10 mouse cellular contexts compared by ENCODE assay signal in the genomic region with DNA sequence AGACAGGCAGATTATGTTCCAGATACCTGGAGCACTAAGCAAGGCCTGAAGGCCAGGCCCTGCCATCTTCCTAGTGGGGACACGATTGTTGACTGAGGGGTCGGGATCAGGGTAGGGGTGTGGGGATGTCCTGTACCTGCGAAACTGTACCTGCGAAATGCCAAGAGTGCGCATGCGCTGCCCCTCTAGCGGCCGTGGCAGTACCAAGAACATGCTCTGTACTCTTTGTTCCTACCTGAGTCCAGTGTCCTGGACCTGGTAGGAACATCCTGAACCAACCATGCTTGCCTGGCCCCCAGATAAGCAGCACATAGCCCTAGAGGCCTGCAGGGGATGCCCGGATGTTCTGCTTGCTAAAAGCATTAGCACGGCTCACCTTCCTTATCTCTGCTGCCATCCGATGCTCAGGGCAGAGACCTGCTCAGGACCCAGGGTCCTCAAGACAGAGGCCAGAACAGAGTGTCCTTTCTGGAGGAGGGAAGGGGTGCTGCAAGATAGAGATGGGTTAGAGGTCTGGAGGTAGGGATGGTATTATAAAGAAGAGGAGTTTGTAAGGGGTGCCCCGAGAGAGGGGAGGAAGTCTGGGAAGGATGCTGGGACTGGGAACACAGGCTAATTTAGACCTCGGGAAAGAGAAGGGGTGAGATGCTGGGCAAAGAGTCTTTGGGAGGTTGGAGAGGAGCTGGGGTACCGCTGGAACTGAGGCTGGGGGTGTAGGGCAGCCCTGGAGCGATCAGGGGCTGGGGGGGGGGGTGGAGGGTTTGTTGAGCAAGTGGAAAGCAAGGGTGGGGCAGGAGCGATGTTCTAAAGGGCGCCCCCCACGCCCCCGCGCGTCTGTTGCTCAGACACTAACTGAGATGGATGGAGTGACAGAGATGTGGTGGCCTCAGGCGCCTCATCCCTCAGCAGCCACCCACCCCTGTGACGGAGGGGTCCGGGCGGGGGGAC. TPM values are rescaled to one million over a fixed set of nuclear protein-coding genes. Genes with fewer than 3 reads are reported as not detected.
A peak's percentile ranks its signal among the peaks of the same experiment; 100 is the strongest.
DNase-seq lines count a peak whose midpoint lies in the region; ATAC-seq and TF ChIP-seq lines count a peak whose summit lies in the region.
"Had no signal": no experiment of that assay in that cellular context is flagged by ENCODE, and none has a peak within 500 bp of the region (broad histone marks: within the 10 kb centered on the region; RNA-seq: fewer than 3 reads in every experiment).

A gene (plus strand): TSS at position 813 of the 948 bp plus-strand sequence.

- H3K36me3 ChIP-seq in forebrain, embryonic 10.5 days (replicated peaks): peaks cover 8% of the 10 kb centered on the region
- H3K36me3 ChIP-seq in forebrain, embryonic 14.5 days (ENCODE audit: control insufficient read depth, insufficient read depth, low read length): peaks cover 1% of the 10 kb centered on the region; the same call in 1 of the 2 replicates
- peaks cover under 1% of the 10 kb centered on the region for H3K36me3 ChIP-seq in heart, embryonic 12.5 days
- H3K36me3 ChIP-seq in midbrain, embryonic 15.5 days (replicated peaks): no peaks in the 10 kb centered on the region

- no peak within 1 kb of the TSS for H3K4me2 ChIP-seq in forebrain, embryonic 14.5 days (ENCODE audit: low read length)
- H3K4me2 ChIP-seq in heart, embryonic 12.5 days: peak within 1 kb of the TSS; percentile 70
- H3K4me2 ChIP-seq in midbrain, embryonic 15.5 days: peak within 1 kb of the TSS; percentile 25

- H3K4me3 ChIP-seq in forebrain, embryonic 10.5 days: peak within 1 kb of the TSS; percentile 21; the same call in 1 of the 2 replicates
- H3K4me3 ChIP-seq in forebrain, embryonic 14.5 days (ENCODE audit: low read depth, low read length): no peak within 1 kb of the TSS
- H3K4me3 ChIP-seq in left cerebral cortex, adult 2 months: no peak within 1 kb of the TSS
- peak within 1 kb of the TSS; percentile 52 for H3K4me3 ChIP-seq in heart, embryonic 12.5 days
- H3K4me3 ChIP-seq in midbrain, embryonic 15.5 days: peak within 1 kb of the TSS; percentile 7; the same call in 1 of the 2 replicates

- 53% methylated on average over 25 of the region's 25 CpGs for WGBS in forebrain, embryonic 10.5 days
- WGBS in forebrain, embryonic 14.5 days: 60% methylated on average over 23 of the region's 25 CpGs
- 39% methylated on average over 25 of the region's 25 CpGs for WGBS in heart, embryonic 12.5 days
- 58% methylated on average over 23 of the region's 25 CpGs for WGBS in midbrain, embryonic 15.5 days

- no peak within 1 kb of the TSS for H3K9ac ChIP-seq in forebrain, embryonic 14.5 days (ENCODE audit: low read length)
- peak within 1 kb of the TSS; percentile 81 for H3K9ac ChIP-seq in heart, embryonic 12.5 days
- H3K9ac ChIP-seq in midbrain, embryonic 15.5 days: no peak within 1 kb of the TSS

- H3K9me3 ChIP-seq in forebrain, embryonic 10.5 days: no peaks in the 10 kb centered on the region
- no peaks in the 10 kb centered on the region for H3K9me3 ChIP-seq in forebrain, embryonic 14.5 days (replicated peaks; ENCODE audit: control insufficient read depth, low read length)
- no peaks in the 10 kb centered on the region for H3K9me3 ChIP-seq in heart, embryonic 12.5 days (replicated peaks)
- H3K9me3 ChIP-seq in midbrain, embryonic 15.5 days: no peaks in the 10 kb centered on the region

- no peak for DNase-seq in forebrain, embryonic 10.5 days (ENCODE audit: extremely low spot score, low spot score)
- no peak for DNase-seq in forebrain, embryonic 14.5 days (ENCODE audit: low spot score)
- DNase-seq in left cerebral cortex, adult 2 months (ENCODE audit: extremely low spot score in 1 of 2, low spot score in 2 of 2): no peak
- DNase-seq in left cerebral cortex, postnatal 10 days (ENCODE audit: extremely low spot score in 1 of 2, low spot score in 2 of 2): no peak
- no peak for DNase-seq in urinary bladder, postnatal 4 days (ENCODE audit: low spot score in 2 of 2)
- DNase-seq in left cerebral cortex, adult 9 months (ENCODE audit: low spot score in 2 of 2): no peak
- DNase-seq: lung, postnatal 10 days had no signal

- peaks cover 79% of the 10 kb centered on the region for H3K27me3 ChIP-seq in forebrain, embryonic 10.5 days (ENCODE audit: poor library complexity, severe bottlenecking)
- H3K27me3 ChIP-seq in forebrain, embryonic 14.5 days (replicated peaks; ENCODE audit: control insufficient read depth, insufficient read depth, low read length): 0 out of 2 replicates have a peak, but pooled peaks cover 7% of the 10 kb centered on the region
- H3K27me3 ChIP-seq in heart, embryonic 12.5 days (replicated peaks): peaks cover 44% of the 10 kb centered on the region
- peaks cover 45% of the 10 kb centered on the region for H3K27me3 ChIP-seq in midbrain, embryonic 15.5 days (replicated peaks)

- intact Hi-C loops in left cerebral cortex, adult 2 months (cut with DNase I): no loop called here
- intact Hi-C loops in left cerebral cortex, postnatal 10 days (cut with DNase I): no loop called here

- no peak for ATAC-seq in forebrain, embryonic 14.5 days
- no peak for ATAC-seq in heart, embryonic 12.5 days (ENCODE audit: insufficient number of reproducible peaks, low FRiP score)
- no peak for ATAC-seq in midbrain, embryonic 15.5 days (replicated peaks)

- H3K27ac ChIP-seq in forebrain, embryonic 10.5 days: no peak within 1 kb of the TSS
- H3K27ac ChIP-seq in forebrain, embryonic 14.5 days (ENCODE audit: low read depth, low read length): no peak within 1 kb of the TSS
- H3K27ac ChIP-seq in left cerebral cortex, adult 2 months: peak within 1 kb of the TSS; percentile 77; the same call in 1 of the 2 replicates
- peak within 1 kb of the TSS; percentile 92; the same call in 1 of the 2 replicates for H3K27ac ChIP-seq in heart, embryonic 12.5 days (ENCODE audit: poor library complexity, severe bottlenecking)
- H3K27ac ChIP-seq in midbrain, embryonic 15.5 days: no peak within 1 kb of the TSS

- H3K4me1 ChIP-seq in forebrain, embryonic 10.5 days: peaks cover 43% of the 10 kb centered on the region
- no peaks in the 10 kb centered on the region for H3K4me1 ChIP-seq in forebrain, embryonic 14.5 days (ENCODE audit: control insufficient read depth, insufficient read depth, low read length)
- H3K4me1 ChIP-seq in heart, embryonic 12.5 days (replicated peaks): peaks cover 70% of the 10 kb centered on the region
- no peaks in the 10 kb centered on the region for H3K4me1 ChIP-seq in midbrain, embryonic 15.5 days

- no peak for TF ChIP-seq CTCF in left cerebral cortex, adult 2 months (IDR thresholded peaks at IDR 0.05)

RNA-seq across cellular contexts. Expression of the gene that starts here (rescaled TPM):
- not detected in 2 replicates for polyA plus RNA-seq in forebrain, embryonic 10.5 days (2016; fragmentation: Nextera tagmentation; extraction: Ambion mirVana)
- polyA plus RNA-seq in forebrain, embryonic 14.5 days (2014; fragmentation: Nextera tagmentation; extraction: Ambion mirVana): 0.32 and 0.36 TPM in 2 replicates
- under 1 TPM in 1 of 2 experiments, not detected in 1; 0.51 TPM for total RNA-seq in left cerebral cortex, adult 2 months (2021)
- total RNA-seq in left cerebral cortex, postnatal 10 days (2021): 1 to 10 TPM in 1 of 2 experiments, under 1 TPM in 1; 0.61 to 1.1 TPM
- 1.7 and 2.0 TPM in 2 replicates for polyA plus RNA-seq in heart, embryonic 12.5 days (2016; fragmentation: Nextera tagmentation; extraction: Ambion mirVana)
- 1.2 and 1.3 TPM in 2 replicates for polyA plus RNA-seq in midbrain, embryonic 15.5 days (2015; fragmentation: Nextera tagmentation; extraction: Ambion mirVana)
- total RNA-seq: common myeloid progenitor, adult 5-6 weeks had no signal

Comparison
In these comparisons a context has a peak if more than half of its experiments do, and no peak if none do; other contexts are left out.
1. H3K4me3 ChIP-seq: peak in forebrain, embryonic 10.5 days (single experiment), heart, embryonic 12.5 days (single experiment) and midbrain, embryonic 15.5 days (single experiment); none in forebrain, embryonic 14.5 days (single experiment) and left cerebral cortex, adult 2 months (single experiment).
2. H3K27ac ChIP-seq: peak in left cerebral cortex, adult 2 months (single experiment) and heart, embryonic 12.5 days (single experiment); none in forebrain, embryonic 10.5 days (single experiment), forebrain, embryonic 14.5 days (single experiment) and midbrain, embryonic 15.5 days (single experiment).